Mouse (Mus musculus) left cerebral cortex, postnatal 36 days (tissue): ENCODE measurements around the gene Luzp1. TPM values are rescaled to one million over a fixed set of nuclear protein-coding genes. Genes with fewer than 3 reads are reported as not detected.

Experiments used
- DNase-seq, 2 experiments: peaks; one replicate each; pipeline ENCODE4 v3.0.0; 2021 to 2022; ENCODE audit warnings: low spot score in 2 of 2, mixed read lengths in 1 of 2
- intact Hi-C: fragments of 180-260 bp; cut with DNase I; formaldehyde crosslinking; loops from one replicate; pipeline ENCODE4 v1.15.1; 2025
- total RNA-seq, 2 experiments: library from RNA; stranded (reverse); gene quantifications; 2 replicates each; pipeline ENCODE4 v1.2.3; 2021

The Luzp1 gene
- 10 to 100 TPM; 74.6 to 75.0 TPM for total RNA-seq

- intact Hi-C loops: no loop called here
- peak; percentile 91 to 93 for DNase-seq
These were observed at the start of gene Luzp1 for GRCm38 (mm10) chr4:136469371-136469903. Luzp1 (plus strand) TSS chr4:136469761.

- intact Hi-C loops: no loop called here
- DNase-seq: no peak
These were observed 46.3 kb upstream of the Luzp1 start, which contains the start of gene Htr1d for GRCm38 (mm10) chr4:136423224-136423623. Htr1d (plus strand) TSS chr4:136423524.

DNA sequence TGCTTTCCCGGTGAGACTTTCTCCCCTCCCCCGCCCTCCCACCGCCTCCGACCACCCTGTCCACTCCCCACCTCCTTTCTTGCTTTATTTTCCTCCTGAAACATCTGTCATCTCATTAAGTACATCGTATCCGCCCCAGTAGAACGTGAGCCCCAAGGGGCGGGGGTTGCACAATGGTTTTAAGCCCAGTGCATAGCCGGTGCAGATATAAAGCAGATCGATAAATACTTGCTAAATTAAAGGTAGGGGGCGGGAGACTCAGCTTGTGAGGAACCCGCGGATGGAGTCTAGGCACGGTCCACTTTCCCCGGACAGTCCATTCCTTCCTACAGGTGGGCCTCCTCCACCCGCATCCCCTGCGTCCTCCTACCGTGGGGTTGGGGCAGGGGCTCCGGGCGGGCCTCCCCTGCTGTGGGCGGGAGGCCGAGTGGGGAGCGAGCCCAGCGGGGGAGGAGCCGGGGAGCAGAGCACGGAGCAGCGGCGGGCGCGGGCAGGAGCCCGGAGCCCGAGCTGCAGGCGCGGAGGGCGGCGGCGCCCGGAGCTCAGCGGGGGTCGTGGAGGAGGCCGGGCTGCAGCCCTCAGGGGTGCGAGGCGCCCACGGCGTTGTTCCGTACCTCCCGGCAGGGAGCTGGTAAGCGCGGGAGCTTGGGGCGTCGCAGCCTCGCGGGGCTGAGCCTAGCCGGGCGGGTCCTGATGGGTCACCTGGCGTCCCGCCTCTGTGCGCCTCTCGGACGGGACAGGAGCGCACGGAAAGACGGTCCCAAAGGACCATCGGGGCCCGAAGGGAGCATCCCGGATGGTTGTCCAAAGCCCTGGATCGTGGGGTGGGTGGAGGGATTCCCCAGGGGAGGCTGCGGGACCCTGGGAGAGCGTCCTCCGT is 45.2 kb upstream of the Luzp1 start:
- no peak for DNase-seq
- intact Hi-C loops: no loop called here

DNA sequence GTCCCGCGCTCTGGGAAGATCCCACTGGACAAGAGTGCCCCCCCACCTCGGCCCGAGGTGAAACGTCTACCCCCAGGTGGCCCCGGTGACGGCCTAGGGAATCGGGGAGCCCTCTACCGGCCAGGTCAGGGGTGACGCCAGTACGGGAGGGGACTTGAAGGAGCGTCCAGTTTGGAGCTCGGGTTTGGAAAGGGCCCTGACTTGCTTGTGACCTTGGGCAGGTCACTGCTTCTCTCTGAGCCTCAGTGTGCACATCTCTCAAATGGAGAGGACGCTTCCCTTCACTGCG is 44.6 kb upstream of the Luzp1 start:
- intact Hi-C loops: loop anchor here (5.0 kb wide), 1 partner anchor 53 kb away; no protein-coding TSS in a partner anchor

DNA sequence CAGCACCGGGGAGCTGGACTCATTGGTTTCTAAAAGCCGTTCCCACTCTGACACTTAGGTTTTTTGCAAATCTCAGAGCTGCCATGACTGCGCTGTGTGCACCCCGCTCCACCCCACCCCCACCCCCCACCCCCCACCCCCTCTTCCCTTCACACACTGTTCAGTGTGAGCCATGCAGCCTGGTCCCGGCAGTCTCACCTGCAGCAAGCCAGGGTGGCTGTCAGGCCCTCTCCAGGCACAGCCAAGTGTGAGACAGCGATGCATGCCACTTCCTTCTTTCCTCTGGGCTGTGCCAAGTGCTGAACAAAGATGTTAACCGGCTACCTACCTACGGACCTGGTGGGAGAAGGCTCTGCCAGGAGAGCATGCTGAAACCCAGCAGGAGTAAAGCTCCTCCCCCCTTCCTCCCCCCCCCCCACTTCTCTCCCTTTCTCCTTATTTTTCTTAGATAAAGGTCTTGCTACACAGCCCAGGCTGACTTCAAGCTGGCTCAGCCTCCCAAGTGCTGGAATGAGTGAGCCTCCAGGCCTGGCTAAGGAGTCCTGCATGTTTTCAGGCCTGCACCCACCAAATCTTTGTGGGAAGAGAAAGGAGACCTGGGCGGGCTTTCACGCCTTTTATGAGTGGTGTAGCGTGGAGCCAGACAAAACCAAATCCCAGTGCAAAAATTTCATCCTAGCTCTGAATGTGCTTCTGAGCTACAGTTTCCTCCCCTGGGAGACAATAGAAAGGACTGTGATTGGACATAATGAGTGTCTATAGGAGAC is 38.8 kb upstream of the Luzp1 start:
- intact Hi-C loops: no loop called here
- no peak for DNase-seq

More for the DNA sequence above, 44.6 kb upstream of the Luzp1 start:
- DNase-seq: no peak

- DNase-seq: peak in 1 of 2 experiments; percentile 21
- intact Hi-C loops: no loop called here
These were observed 38.2 kb upstream of the Luzp1 start for GRCm38 (mm10) chr4:136431376-136431693.

GRCm38 (mm10) chr4:136434029-136434428 is 35.5 kb upstream of the Luzp1 start:
- DNase-seq: no peak
- intact Hi-C loops: no loop called here

DNA sequence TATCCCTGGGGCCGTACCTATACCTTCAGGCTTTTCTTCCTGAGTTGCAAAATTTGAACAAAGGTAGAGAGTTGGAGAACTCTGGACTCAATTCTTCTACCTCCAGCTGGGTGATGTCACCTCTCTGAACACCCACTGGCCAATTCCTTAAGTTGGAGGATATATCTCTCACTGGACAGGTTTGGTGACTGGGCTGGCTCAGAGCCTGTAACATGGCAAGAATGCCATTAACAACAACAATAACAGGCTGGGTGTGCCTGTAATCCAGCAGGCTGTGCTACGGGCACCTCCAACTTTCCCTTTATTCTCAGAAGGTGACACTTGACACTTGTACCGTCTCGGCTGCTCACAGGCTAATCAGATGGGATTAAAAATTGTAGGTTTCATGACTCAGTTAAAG is 30.5 kb upstream of the Luzp1 start:
- no peak for DNase-seq
- intact Hi-C loops: no loop called here

DNA sequence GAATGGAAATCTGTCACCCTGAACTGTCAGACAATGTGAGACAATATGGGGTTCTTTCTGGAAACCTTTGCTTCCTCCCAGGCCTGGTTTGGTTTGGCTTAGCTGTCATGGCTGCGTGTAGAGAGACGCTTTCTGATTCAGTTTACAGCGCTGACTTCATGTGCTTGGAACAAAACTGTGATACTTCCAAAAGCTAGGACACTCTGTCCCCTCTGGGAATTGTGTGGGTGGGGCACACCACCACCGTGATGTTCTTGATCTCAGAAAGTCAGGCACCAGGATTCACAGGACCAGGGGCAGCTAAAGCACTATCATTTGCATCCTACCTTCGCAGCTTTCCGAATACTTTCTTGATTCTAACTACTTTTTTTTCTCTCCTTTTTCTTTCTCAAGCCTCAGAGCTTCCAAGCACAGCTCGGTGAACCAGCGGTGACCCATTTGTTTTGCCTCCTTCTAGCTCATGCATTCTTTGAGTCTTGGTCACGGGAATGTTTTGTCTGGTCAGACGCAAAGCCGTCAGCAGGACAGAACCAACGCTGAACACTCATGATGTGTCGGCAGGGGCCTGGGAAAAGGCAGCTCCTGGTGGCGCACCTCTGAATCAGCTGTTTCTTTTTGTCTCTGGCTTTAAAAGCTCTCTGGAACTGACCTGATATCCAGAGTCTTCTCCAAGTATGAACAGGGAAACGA is 28.1 kb upstream of the Luzp1 start:
- intact Hi-C loops: no loop called here
- DNase-seq: no peak

DNA sequence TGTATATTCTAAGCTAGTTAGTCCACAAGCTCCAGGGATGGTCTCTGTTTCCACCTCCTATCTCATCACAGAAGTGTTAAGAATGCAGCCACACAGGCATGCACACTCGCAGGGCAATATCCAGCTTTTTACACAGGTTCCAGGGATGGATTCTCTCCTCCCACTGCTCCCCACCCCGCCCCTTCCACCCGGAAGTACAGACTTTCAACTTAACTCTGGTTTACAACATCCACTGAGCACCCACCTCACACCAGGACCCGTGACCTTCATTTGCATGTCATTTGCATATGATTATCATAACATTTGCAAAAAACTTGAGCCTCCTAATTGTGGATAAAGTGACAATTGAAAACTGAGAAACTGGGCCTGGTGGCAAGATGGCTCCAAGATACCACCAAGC is 25.0 kb upstream of the Luzp1 start:
- DNase-seq: no peak
- intact Hi-C loops: no loop called here

DNA sequence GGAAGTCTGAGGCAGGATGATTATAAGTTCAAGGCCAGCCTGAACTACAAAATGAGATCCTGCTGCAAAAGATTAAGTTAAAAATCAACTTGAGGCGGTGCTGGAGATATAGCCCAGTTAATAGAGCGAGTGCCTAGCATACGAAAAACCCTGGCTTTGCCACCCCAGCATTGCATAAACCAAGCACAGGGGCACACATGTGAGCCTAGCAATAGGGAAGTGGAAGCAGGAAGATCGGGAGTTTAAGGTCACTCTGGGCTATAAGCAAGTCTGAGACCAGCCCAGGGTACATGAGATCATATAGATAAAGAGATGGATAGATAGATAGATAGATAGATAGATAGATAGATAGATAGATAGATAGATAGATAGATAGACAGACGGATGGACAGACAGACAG is 19.8 kb upstream of the Luzp1 start:
- DNase-seq: no peak
- intact Hi-C loops: no loop called here

- intact Hi-C loops: no loop called here
- DNase-seq: no peak
These were observed 19.3 kb upstream of the Luzp1 start for GRCm38 (mm10) chr4:136450271-136450670.

DNA sequence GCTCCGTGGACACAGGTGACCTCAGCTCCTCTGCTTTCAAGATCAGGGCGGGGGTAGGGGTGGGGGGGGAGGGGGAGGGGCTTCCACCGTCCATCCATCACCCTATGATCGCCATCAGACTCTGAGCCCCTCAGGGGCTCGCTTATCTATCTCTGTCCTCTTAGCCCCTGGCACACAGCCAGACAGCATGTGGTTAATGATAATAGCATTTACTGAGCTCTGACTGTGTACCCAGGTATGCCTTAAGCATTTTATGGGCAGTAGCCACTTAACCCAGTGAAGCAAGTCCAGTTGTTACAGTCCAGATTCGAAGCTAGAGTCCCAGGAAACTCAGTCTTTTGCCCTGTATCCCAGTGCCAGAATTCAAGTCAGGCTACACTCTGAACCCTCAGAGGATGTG is 18.0 kb upstream of the Luzp1 start:
- intact Hi-C loops: no loop called here
- DNase-seq: no peak

GRCm38 (mm10) chr4:136452286-136452685 is 17.3 kb upstream of the Luzp1 start:
- intact Hi-C loops: no loop called here
- DNase-seq: no peak

DNA sequence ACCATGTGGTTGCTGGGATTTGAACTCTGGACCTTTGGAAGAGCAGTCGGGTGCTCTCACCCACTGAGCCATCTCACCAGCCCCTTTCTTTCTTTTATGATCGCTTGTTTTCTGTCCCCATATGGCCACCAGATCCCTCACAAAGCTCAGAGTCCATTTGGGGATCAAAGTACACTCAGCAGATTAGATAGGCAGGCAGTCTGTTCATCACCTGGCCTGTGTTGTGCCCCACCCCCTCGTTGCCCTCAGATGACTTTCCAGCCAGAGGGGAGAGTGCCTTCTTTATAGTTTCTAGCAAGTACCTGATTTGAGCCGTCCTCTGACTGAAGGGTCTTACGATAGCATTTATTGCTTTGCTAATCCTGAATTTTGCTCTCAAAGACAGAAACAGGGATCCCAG is 16.8 kb upstream of the Luzp1 start:
- intact Hi-C loops: no loop called here

DNA sequence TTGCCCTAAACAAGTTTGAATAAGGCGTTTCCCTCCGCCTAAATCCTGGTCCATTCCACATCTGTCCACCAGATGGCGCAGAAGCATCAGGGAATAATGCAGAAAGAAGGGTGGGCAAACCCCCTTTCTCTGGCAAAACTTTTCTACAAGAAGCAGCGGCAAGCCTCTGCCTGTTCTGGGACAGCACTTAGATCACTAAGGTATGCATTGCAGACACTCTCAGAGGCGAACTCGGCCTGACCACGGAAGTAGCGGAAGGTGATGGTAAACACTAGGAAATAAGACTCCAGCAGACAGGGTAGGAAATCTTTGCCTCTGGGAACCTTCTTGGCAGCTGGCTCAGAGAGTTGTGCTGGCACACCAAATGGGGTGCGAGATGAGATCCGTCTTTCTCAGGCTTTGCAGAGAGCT is 14.7 kb upstream of the Luzp1 start:
- intact Hi-C loops: loop anchor here (1.0 to 5.0 kb wide), 3 partner anchors 71 to 166 kb away; partner anchors contain the start of gene Kdm1a

More for the DNA sequence above, 16.8 kb upstream of the Luzp1 start:
- DNase-seq: no peak

GRCm38 (mm10) chr4:136456516-136457218 is 12.9 kb upstream of the Luzp1 start:
- intact Hi-C loops: loop anchor here (5.0 kb wide), 1 partner anchor 146 kb away; the partner anchor contains the start of gene Kdm1a

More for the DNA sequence above, 14.7 kb upstream of the Luzp1 start:
- DNase-seq: peak; percentile 70 to 79

DNA sequence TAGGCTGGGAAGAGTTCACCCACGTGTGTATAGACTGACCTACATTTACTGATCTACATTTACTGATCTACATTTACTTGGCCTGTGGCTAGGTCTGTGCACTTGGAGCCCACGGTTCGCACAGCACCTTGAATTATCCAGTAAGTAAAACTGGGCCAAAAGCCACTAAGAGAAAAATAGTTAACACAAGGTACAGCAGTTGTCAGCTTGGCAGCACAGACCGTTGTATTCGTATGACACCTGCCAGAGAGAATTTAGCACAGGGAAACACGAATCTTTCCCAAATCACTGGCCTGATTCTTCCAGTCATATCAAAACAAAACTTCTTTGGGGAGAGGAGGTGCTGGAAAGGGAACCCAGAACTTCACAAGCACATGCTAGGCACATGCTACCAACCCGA is 11.3 kb upstream of the Luzp1 start:
- intact Hi-C loops: loop anchor here (5.0 kb wide), 1 partner anchor 144 kb away; the partner anchor contains the start of gene Kdm1a

More at GRCm38 (mm10) chr4:136456516-136457218, 12.9 kb upstream of the Luzp1 start:
- DNase-seq: no peak

GRCm38 (mm10) chr4:136459210-136459609 is 10.4 kb upstream of the Luzp1 start:
- DNase-seq: no peak
- intact Hi-C loops: loop anchor here (5.0 kb wide), 1 partner anchor 143 kb away; the partner anchor contains the start of gene Kdm1a

More for the DNA sequence above, 11.3 kb upstream of the Luzp1 start:
- no peak for DNase-seq
